Mouse (Mus musculus): ENCODE data around the gene Tcf7l2. TPM values are rescaled to one million over a fixed set of nuclear protein-coding genes. Genes with fewer than 3 reads are reported as not detected.

The Tcf7l2 gene
- total and polyA plus RNA-seq, 2 experiments from 2014 or later, result 3.9 to 71.6 TPM

DNA sequence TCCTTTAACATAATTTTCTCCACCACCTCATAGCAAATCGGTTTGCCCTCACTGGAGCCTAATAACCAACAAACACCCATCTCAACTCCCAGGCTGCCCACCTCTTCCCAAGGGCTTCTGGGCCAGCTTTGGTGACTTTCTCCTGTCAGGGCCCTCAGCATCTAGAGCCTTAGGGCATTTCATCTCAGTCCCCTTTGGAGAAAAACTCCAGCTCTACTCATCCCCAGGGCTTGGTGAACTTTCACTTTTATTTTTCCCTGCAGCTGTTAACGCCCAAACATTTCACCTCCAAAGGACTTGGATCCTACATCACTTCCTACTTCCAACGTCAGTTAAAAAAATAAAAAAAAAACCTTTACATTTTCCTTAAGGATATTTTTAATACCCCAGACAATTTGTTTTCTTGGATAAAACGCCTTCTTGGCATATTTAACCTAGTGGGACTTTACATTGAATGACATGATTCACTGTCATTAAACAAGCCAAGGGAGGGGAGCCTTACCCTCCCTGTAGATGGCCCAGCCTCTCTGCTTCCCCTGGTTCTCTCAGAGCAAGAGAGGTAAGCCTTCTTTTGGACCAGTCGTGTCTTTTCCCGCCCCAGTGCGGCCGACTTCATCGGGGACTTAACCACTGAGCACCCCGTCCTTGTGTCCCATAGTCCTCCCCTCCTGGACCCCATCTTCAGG is 724 bp upstream of the Tcf7l2 start:
- Histone ChIP-seq H3K9ac (replicated peaks; ENCODE audit: low read length) (peak overlapping the region; percentile 68; the same call in 1 of the 2 replicates), H3K27me3 (ENCODE audit: insufficient read depth, low read length) (peaks cover 4% of the 10 kb centered on the region; the same call in 1 of the 2 replicates), H3K27ac (peak overlapping the region; percentile 62), H3K4me3 (ENCODE audit: low read length) (peak overlapping the region; percentile 54), H3K9me3 (ENCODE audit: low read length) (no peaks in the 10 kb centered on the region), H3K36me3 (ENCODE audit: insufficient read depth, low read length) (no peaks in the 10 kb centered on the region), H3K4me2 (ENCODE audit: low read depth, low read length) (peak overlapping the region; percentile 72), H3K4me1 (ENCODE audit: insufficient read depth, low read length) (no peaks in the 10 kb centered on the region)
- ATAC-seq (no peak), DNase-seq (ENCODE audit: low spot score) (no peak)
- TF ChIP-seq CTCF (IDR thresholded peaks at IDR 0.05; ENCODE audit: low read depth), result no peak
- 21% methylated on average over 10 of the region's 10 CpGs for WGBS

DNA sequence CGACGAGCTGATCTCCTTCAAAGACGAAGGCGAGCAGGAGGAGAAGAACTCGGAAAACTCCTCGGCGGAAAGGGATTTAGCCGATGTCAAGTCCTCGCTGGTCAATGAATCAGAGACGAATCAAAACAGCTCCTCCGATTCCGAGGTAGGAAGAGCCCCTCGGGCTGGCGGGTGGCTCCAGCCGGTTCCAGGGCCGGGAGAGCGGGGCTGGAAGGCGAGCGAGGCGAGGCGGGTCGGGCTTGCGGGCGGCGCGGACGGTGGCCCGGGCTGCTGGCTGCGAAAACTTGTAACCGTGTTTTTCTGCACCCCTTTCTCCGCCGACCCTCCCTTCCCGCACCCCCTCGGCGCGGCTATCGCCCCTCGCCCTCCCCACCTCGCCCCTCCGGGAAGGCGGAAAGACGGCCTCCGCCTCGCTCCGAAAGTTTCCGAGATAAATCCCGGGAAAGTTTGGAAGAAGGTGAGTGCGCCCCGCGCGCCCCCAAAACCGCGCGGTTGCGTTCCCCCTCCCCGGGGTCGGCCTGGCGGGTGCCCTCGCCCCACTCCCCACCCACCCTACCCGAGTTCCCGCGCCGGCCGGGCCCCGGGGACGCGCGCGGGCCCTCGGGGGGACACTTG is 873 bp downstream of the Tcf7l2 start:
- H3K4me2 ChIP-seq (ENCODE audit: low read depth, low read length), result peak overlapping the region; percentile 72
- TF ChIP-seq CTCF (IDR thresholded peaks at IDR 0.05; ENCODE audit: low read depth), result no peak
- H3K27ac ChIP-seq, result peak overlapping the region; percentile 89
- peak; percentile 51 for DNase-seq (ENCODE audit: low spot score)
- peaks cover 4% of the 10 kb centered on the region; the same call in 1 of the 2 replicates for H3K27me3 ChIP-seq (ENCODE audit: insufficient read depth, low read length)
- 1% methylated on average over 68 of the region's 70 CpGs for WGBS
- no peaks in the 10 kb centered on the region for H3K9me3 ChIP-seq (ENCODE audit: low read length)
- H3K9ac ChIP-seq (replicated peaks; ENCODE audit: low read length), result peak overlapping the region; percentile 68
- peak overlapping the region; percentile 54 for H3K4me3 ChIP-seq (ENCODE audit: low read length)
- peaks cover 5% of the 10 kb centered on the region; the same call in 1 of the 2 replicates for H3K4me1 ChIP-seq (ENCODE audit: insufficient read depth, low read length)
- ATAC-seq, result no peak
- no peaks in the 10 kb centered on the region for H3K36me3 ChIP-seq (ENCODE audit: insufficient read depth, low read length)

GRCm38 (mm10) chr19:55743001-55743556 is 1.5 kb downstream of the Tcf7l2 start:
- Histone ChIP-seq H3K27me3 (ENCODE audit: insufficient read depth, low read length) (peaks cover 4% of the 10 kb centered on the region; the same call in 1 of the 2 replicates), H3K9me3 (ENCODE audit: low read length) (no peaks in the 10 kb centered on the region), H3K4me2 (ENCODE audit: low read depth, low read length) (peak overlapping the region; percentile 72), H3K9ac (replicated peaks; ENCODE audit: low read length) (peak overlapping the region; percentile 68), H3K4me1 (ENCODE audit: insufficient read depth, low read length) (peaks cover 6% of the 10 kb centered on the region; the same call in 1 of the 2 replicates), H3K27ac (peak overlapping the region; percentile 89), H3K4me3 (ENCODE audit: low read length) (peak overlapping the region; percentile 54), H3K36me3 (ENCODE audit: insufficient read depth, low read length) (no peaks in the 10 kb centered on the region)
- TF ChIP-seq CTCF (IDR thresholded peaks at IDR 0.05; ENCODE audit: low read depth), result no peak
- ATAC-seq (peak; percentile 19; the same call in 1 of the 2 replicates), DNase-seq (ENCODE audit: low spot score) (peak; percentile 46)
- 1% methylated on average over 20 of the region's 38 CpGs for WGBS

DNA sequence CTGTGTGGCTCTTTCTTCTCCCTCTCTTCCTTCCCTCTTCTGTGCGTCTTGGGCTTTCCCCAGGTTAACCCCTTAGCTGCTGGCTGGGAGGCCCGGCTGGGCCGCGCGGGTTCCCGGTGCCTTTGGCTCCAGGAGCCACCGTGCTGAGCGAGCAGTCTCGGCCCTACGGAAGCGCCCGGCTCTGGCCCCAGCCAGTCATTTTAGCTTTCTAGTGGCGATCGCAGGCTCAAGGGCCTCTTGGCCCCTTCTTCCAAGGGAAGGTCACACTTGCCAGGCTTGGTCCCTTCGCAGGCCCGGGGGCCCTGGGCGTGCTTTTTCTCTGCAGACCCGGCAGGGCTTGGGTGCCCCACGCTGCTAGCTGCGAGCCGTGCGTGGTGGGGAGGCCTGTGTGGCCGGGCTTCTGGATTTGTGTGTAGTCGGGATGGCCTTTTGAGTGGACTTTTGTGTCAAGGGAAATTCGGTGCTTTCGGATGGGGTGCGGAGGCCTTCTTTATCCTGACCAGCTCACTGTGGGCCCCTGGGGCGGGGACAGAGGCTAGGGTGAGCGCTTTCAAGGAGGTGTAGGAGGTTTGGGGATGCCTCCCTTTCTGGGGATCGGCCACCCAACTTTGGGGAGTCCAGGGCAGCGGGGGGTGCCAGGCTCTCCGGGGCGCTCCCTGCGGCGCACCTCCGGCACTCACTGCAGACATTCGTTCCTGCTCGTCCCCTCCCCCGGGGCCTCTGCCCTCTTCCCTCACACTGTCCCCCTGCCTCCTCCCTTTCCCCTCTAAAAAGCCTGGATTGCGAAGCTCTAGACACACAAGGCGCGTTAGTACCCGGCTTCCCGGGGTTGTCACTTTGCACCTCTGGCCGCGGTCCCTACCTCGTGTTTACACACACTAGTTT is 2.2 kb downstream of the Tcf7l2 start:
- peak; percentile 66 for ATAC-seq
- 1% methylated on average over 47 of the region's 47 CpGs for WGBS
- Histone ChIP-seq H3K36me3 (ENCODE audit: insufficient read depth, low read length) (no peaks in the 10 kb centered on the region), H3K4me1 (ENCODE audit: insufficient read depth, low read length) (peaks cover 12% of the 10 kb centered on the region; the same call in 1 of the 2 replicates), H3K4me3 (ENCODE audit: low read length) (peak overlapping the region; percentile 54), H3K27ac (peak overlapping the region; percentile 89), H3K4me2 (ENCODE audit: low read depth, low read length) (peak overlapping the region; percentile 72), H3K9ac (replicated peaks; ENCODE audit: low read length) (peak overlapping the region; percentile 62), H3K27me3 (ENCODE audit: insufficient read depth, low read length) (peaks cover 4% of the 10 kb centered on the region; the same call in 1 of the 2 replicates), H3K9me3 (ENCODE audit: low read length) (no peaks in the 10 kb centered on the region)
- peak; percentile 72 for DNase-seq (ENCODE audit: low spot score)
- no peak for TF ChIP-seq CTCF (IDR thresholded peaks at IDR 0.05; ENCODE audit: low read depth)

DNA sequence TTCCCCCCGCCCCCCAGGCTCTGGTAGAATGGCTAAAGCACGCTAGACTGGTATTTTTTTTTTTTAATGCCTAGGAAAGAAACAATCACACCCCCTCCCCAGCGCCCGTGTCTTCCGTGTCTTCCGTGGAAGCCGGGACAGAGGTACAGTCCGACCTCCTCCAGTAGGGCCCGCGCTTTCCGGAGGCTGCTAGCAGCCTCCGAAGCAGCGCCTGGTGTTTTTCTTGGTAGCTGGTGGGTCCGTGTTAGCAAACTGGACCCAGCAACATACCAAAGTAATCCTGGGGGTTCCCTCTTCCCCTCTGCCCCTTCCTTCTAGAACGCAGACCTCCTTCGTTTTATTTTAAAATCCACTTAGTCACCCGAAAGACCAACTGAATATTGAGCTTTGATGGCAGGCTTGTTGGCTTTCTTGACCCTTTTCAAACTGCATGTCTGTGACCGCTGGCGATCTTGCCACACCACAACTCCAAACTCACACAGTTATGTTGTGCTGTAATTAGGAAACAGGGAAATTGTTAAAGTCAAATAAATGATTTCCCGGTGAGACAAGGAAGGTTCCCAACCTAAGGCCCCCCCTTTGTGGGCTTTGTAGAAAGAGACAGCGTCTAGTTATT is 3.1 kb downstream of the Tcf7l2 start:
- DNase-seq (ENCODE audit: low spot score), result peak; percentile 27
- Histone ChIP-seq H3K4me2 (ENCODE audit: low read depth, low read length) (peak overlapping the region; percentile 72), H3K9me3 (ENCODE audit: low read length) (no peaks in the 10 kb centered on the region), H3K27me3 (ENCODE audit: insufficient read depth, low read length) (peaks cover 4% of the 10 kb centered on the region; the same call in 1 of the 2 replicates), H3K27ac (peak overlapping the region; percentile 89; the same call in 1 of the 2 replicates), H3K9ac (replicated peaks; ENCODE audit: low read length) (peak overlapping the region; percentile 62; the same call in 1 of the 2 replicates), H3K36me3 (ENCODE audit: insufficient read depth, low read length) (no peaks in the 10 kb centered on the region), H3K4me1 (ENCODE audit: insufficient read depth, low read length) (peaks cover 12% of the 10 kb centered on the region; the same call in 1 of the 2 replicates), H3K4me3 (ENCODE audit: low read length) (peak overlapping the region; percentile 54)
- 3% methylated on average over 21 of the region's 21 CpGs for WGBS
- TF ChIP-seq CTCF (IDR thresholded peaks at IDR 0.05; ENCODE audit: low read depth), result no peak
- no peak for ATAC-seq

Measured in hindbrain, postnatal 0 days (tissue).